Mouse (Mus musculus) cerebellum, postnatal 14 days (tissue): ENCODE measurements at regions not wholly inside any gene's neighbourhood (a gene's known extent, or its start where the extent isn't known, plus 50 kb on each side); places are given as distances from the start of the nearest gene placed in this dataset.
A peak's percentile ranks its signal among the peaks of the same experiment; 100 is the strongest.

Experiments
- DNase-seq, 2 experiments: peaks; one replicate each; pipeline ENCODE4 v3.0.0; 2021; ENCODE audit warnings: mixed read lengths in 2 of 2

- DNase-seq, result no peak
Measured at GRCm38 (mm10) chr6:100517662-100518061, 153.3 kb downstream of the Shq1 start.

- DNase-seq, result peak; percentile 62 to 77
Measured at GRCm38 (mm10) chr6:100512676-100513075, 158.3 kb downstream of the Shq1 start.

GRCm38 (mm10) chr6:100510676-100511075 lies 160.3 kb downstream of the Shq1 start:
- DNase-seq, result no peak

- DNase-seq, result no peak
Measured at GRCm38 (mm10) chr6:100505506-100506247, 165.3 kb downstream of the Shq1 start.

- peak; percentile 96 to 98 for DNase-seq
Measured at GRCm38 (mm10) chr6:100502961-100503782, 167.8 kb downstream of the Shq1 start.

- no peak for DNase-seq
Measured at GRCm38 (mm10) chr6:100502139-100502538, 168.8 kb downstream of the Shq1 start.

- no peak for DNase-seq
Measured at GRCm38 (mm10) chr6:100500741-100501140, 170.2 kb downstream of the Shq1 start.

- no peak for DNase-seq
Measured at GRCm38 (mm10) chr6:100500060-100500459, 170.9 kb downstream of the Shq1 start.

- DNase-seq, result no peak
Measured at GRCm38 (mm10) chr6:100498861-100499271, 172.1 kb downstream of the Shq1 start.

- no peak for DNase-seq
Measured at GRCm38 (mm10) chr6:100498126-100498525, 172.8 kb downstream of the Shq1 start.

- peak; percentile 43 to 60 for DNase-seq
Measured at GRCm38 (mm10) chr6:100496135-100496534, 174.8 kb downstream of the Shq1 start.

- DNase-seq, result no peak
Measured at GRCm38 (mm10) chr6:100495131-100495530, 175.8 kb downstream of the Shq1 start.

GRCm38 (mm10) chr6:100493558-100493957 lies 177.4 kb downstream of the Shq1 start:
- no peak for DNase-seq

GRCm38 (mm10) chr6:100491811-100492210 lies 179.1 kb downstream of the Shq1 start:
- no peak for DNase-seq

GRCm38 (mm10) chr6:100490920-100491712 lies 179.8 kb downstream of the Shq1 start:
- DNase-seq, result no peak

GRCm38 (mm10) chr6:100483836-100484235 lies 187.1 kb downstream of the Shq1 start:
- no peak for DNase-seq

GRCm38 (mm10) chr6:100483084-100483810 lies 187.7 kb downstream of the Shq1 start:
- no peak for DNase-seq

GRCm38 (mm10) chr6:100482572-100482971 lies 188.4 kb downstream of the Shq1 start:
- no peak for DNase-seq

GRCm38 (mm10) chr6:100480525-100480924 lies 190.4 kb downstream of the Shq1 start:
- no peak for DNase-seq

- DNase-seq, result peak; percentile 51 to 68
Measured at GRCm38 (mm10) chr6:100479881-100480280, 191.1 kb downstream of the Shq1 start.

GRCm38 (mm10) chr6:100479455-100479854 lies 191.5 kb downstream of the Shq1 start:
- no peak for DNase-seq
